Mouse (Mus musculus): ENCODE results near the gene St6galnac3.

DNA sequence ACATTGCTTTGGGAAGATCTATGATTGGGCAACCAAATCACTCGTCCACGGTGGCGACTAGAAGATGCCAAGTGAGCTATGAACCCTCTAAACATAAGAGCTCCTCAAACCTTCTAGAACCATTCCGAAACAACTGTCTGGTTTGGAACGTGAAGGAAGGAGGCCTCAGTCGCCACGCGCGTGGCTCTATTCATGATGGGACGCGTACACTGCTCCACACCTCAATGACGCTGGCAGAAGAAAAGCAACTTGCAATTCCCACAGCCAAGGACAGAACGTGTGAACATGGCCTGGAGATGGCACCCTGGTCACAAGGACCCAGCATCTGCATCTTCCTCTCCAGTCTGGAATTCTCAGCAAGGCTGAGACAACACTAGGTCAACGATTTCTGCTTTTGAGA, 185.1 kb downstream of the St6galnac3 start:
- TF ChIP-seq POLR2A (IDR thresholded peaks at IDR 0.05; ENCODE audit: low read depth, low read length), result no peak
- no peak for TF ChIP-seq CTCF (conservative IDR thresholded peaks at IDR 0.05; ENCODE audit: insufficient read depth, insufficient read length, low read depth, low read length)
